Mouse (Mus musculus): ENCODE results near the gene Glrx.
"Not testable (repeated sequence)": the region's sequence is repeated elsewhere in the genome, so short reads cannot be mapped to it uniquely, and the experiment has no call there.

Gene Glrx

DNA sequence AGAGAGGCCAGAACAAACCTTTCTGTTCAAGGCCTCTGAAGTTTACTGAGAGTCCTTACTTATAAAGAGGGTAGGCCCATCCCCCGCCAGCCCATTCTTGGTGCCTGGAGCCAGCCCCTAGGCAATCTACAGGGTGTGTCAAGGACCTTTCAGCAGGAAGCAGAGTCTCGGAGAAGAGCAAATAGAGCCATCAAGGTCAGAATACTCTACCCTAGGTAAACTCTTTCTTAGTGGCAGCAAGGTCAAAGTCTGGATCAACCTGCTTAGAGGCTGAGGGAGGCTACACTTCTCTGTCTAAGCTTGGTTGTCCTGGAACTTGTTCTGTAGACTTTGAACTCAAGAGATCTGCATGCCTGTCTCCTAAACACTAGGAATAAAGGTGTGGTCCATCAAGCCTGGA is 4.2 kb upstream of the Glrx start:
- no peak for DNase-seq (ENCODE audit: low spot score)

DNA sequence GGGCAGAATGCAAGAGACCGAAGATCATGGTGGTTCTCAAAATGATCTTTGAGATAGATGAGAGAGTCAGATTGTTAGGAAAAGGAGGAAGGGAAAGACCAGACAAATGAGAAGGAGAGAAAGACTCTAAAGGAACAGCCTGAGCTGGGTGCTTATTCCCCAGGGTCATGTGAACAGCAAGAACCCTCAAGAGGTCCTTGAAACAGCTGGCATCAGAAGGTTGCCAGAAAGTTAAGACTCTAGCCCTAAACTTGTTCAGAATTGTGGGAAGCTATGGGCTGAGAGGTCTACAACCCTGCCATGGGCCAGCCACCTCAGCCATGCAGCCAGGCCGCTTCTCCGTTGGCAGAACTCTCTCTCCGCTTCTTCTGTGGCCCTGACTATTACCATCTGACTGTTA is 1.2 kb upstream of the Glrx start:
- DNase-seq (ENCODE audit: low spot score), result no peak

DNA sequence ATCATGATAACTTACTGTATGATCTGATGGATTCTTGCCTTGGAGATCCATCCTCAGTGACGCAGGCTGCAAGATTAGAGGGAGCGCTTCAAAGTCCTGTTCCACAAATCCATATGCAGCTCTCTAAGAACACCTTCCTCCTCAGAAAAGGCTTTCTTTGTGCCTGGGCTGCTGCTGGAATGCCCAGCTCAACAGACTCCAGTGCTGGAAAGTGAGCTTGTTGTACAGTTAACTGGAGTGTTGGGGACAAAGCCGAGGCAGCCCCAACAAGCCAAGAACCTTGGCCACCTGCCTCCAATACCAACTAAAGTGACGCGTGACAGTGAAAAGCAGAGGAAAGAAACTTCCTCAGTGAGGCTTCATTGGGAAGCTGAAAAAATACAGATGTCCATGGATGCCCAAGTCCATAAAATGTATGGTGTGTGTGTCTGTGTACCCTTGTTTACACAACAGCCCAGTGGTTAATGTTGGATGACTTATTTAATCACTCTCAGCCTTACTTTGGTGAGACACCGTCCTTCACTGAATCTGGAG is 1.2 kb downstream of the Glrx start:
- no peak for DNase-seq (ENCODE audit: low spot score)

DNA sequence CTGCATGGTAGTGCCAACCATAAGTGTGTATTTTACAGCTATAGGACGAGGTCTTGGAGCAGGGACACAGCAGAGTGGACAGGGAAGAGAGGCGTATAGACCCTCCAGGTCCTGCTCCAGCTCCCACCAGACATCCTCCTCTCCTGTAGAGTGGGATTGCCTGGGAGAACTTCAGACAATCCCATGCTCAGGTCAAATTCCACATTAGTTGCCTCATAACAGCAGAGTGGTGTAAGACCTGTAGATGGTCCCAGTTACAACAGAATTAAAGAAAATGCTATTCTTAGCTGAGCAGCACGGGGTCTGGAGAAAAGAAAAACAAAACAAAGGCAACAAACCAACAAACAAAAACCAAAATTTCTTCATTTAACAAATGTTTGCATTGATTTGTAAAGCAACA is 2.3 kb downstream of the Glrx start:
- DNase-seq (ENCODE audit: low spot score), result no peak

DNA sequence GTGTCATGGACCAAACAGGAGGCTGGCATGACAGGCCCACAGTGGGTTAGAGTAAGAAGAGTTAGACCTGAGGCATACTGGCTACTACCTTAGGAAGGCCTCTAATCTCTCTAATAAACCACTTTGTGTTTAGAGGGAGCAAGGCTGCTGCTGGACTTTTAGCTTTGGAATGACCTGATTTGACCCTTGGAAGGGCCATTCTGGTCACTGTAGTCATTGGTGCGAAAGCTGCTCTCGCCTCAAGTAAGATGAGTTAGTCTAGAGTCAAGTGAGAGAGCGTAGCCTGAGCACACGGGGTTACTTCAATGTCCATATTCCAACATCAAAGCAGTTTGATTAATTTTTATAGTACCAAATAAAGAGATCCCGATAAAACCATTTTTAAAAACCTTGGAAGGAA is 3.7 kb downstream of the Glrx start:
- no peak for DNase-seq (ENCODE audit: low spot score)

DNA sequence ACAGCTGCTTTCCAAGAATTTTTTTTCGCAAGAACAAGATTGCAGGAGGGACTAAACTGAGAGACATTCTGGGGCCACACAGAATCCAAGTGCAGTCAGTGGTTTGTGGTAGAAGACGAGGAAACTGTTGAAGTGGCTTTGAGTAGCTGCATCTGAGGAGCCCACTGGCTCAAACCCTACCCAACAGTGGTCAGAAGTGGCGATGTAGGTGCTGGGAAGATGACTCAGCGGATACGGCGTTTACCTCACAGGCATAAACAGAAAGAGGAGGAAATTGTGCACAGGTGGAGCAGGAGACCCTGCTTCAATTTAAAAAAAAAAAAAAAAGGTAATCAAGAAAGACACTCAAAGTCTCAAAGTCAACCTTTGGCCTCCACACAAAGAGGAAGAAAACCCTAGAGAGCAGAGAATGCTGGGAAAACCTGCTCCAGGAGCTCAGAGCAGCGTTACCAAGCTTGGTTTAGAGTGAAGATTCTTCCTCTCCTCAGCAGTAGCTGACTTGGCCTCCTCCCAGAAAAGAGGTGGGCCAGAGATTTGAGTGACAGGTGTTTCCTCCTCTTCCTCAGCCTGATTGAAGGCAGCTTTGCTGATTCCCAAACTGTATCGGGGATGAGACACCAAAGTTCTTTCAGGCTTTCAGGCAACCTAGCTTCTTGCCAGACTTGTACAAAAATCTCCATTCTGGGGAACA is 4.5 kb downstream of the Glrx start:
- DNase-seq (ENCODE audit: low spot score), result no peak

DNA sequence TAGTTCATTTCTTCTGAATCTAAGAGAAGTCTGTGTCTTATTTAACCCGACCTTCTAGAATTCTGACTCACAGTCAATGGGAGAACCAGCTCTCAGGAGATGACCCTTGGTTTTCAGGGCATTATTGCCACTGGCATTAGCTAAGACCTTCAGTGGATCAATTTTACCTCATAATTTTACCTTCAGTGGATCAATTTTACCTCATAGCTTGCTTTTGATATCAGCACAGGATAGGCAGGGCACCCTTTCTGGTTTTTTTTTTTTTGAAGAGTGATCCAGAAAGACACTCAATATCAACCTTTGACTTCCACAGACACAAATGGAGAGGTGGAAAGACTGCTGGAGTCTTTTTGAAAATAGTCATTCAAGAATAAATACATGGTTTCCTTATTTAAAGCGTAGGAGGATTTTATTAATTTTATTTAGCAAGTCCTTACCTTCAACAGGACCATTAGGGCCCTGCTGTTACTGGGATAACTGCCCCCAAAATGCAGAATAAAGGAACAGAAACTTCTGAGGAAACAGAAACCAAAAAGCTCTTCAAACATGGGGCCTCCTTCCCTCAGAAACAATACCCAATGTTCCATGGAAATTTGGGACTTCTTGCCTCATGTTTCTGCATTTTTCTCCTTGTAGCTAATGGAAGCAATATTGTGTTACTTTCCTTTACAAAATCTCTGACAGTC is 5.3 kb downstream of the Glrx start:
- no peak for DNase-seq (ENCODE audit: low spot score)

DNA sequence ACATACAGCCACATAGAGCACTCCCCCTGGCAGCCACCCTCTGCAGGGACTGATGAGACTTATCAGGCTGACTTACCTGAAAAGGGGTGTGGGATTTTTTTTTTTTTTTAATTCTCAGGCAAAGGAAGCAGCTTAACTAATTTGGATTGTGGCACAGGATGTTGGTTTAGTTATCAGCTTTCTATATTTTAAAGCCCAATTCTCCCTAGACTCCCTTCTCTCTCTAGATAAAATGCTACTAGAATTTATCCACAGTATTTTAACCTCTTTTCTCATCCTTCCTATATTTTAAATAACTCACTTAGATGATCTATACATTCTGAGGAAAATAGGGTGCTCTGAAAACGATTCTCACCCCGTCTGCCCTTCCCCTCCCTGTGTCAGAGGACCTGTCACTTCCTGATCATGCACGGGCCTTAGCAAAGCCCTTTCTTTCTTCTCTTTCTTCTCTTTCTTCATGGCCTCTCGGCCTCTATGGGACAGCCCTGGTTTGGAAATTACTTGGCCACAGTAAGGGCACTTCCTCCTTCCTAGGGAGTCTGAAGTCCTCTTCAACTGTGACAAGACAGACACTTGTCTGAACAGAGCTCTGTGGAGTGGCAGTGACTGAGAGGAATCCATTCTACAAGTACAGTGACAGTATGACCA is 6.0 kb downstream of the Glrx start:
- no peak for DNase-seq (ENCODE audit: low spot score)

DNA sequence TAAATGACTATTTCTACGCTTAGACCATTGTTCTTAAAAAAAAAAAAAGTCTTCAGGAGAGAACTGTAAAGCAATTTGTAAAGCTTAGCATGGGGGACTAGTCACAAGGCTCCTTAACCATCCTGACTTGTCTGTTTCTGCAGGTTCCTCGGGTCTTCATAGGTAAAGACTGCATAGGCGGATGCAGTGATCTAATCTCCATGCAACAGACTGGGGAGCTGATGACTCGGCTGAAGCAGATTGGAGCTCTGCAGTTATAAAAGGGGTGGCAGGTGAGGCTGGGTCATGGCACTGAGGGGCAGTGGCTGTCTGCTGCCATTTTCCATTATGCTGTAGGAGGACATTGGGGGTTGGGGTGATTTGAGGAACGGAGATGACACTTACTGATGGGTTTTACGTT is 7.4 kb downstream of the Glrx start:
- DNase-seq (ENCODE audit: low spot score), result no peak

DNA sequence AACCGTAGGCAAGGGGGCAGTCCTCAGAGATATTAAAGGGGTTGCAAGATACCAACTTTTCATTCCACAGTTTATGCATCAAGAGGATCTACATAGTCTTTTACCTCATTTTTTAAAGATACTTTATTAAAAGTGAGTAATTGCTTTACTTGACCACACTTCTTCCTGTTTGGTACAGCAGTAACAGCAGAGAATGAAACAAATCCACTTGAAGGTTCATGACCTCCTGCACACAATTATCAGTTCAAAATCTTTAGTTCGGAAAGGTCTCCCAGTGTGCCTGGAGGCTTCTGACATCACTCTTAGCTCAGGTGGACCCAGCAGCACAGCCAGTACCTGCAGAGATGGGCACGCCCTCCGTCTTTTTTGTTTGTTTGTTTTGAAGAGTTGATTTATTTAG is 12.4 kb downstream of the Glrx start:
- DNase-seq (ENCODE audit: low spot score), result no peak

DNA sequence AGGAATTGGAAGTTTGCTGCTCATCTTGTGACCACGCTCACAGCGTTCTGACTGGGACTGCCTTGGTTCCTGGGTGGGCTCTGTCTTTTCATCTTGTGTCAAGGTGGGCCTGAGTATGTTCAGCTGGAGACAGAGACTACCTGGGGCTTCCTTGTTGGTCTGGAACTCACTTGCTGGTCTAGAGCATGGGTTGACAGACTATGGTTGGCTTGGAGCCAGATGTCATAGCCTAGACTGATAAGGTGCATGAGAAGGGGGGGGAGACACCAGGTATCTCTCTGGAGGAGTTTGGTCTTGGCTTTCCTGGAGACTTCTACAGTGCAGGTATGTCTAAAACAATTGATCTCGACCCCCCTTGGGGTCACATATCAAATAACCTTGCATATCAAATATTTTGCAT is 13.4 kb downstream of the Glrx start:
- no peak for DNase-seq (ENCODE audit: low spot score)

DNA sequence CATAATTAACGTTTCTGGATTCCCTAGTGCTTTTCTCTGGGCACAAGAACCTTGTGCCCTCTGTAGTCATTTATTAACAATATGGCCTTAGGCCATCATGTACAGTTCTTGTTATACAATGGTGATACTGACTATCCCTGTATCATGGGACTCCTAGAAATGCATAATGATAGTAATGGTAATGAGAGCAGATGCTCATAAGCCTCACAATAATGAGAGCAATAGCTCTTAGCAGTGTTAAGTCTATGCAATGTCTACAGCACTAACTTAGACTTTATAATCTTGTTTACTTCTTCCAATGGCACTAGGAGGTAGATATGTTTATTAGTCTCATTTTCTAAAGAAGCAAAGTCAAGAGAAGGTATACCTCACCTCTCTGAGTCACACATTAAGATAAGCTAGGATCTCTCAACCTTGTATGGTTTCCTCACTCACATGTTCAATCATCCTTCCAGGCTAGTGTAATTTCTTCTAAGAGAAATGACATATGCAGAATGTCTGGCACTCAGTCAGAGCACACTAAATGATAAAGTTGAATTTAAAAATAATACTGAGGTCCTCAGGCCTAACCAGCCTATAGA is 19.7 kb downstream of the Glrx start:
- no peak for DNase-seq (ENCODE audit: low spot score)

DNA sequence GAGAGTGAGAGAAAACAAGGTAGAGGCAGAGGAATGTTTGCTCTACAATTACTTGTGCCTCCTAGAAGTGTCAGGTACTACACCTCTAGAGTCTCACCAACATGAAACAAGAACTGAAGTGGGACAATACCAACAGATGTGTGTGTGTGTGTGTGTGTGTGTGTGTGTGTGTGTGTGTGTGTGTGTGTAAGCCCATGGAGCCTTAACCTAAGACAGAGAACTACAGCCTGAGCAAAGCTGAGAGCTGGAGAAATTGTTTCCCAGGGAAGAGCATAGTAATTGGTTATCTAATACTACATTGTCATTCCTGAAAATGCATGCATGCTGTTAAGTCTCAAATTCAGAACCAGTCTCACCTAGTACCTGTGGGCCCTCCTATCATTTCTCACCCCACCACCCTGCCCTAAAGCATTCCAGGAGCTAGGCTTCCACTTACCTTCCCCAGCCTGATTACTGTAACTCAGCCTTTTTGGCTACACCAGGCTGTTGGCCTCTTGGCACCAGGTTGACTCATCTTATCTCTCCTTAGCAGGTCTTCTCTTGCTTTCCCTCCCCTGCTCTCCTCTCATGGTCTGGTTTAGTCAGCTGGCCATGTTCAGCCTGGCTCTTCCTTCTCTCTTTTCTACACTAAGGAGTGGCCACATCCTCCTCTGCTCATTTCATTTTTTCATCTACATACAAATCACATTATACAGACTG is 26.0 kb downstream of the Glrx start:
- no peak for DNase-seq (ENCODE audit: low spot score)

DNA sequence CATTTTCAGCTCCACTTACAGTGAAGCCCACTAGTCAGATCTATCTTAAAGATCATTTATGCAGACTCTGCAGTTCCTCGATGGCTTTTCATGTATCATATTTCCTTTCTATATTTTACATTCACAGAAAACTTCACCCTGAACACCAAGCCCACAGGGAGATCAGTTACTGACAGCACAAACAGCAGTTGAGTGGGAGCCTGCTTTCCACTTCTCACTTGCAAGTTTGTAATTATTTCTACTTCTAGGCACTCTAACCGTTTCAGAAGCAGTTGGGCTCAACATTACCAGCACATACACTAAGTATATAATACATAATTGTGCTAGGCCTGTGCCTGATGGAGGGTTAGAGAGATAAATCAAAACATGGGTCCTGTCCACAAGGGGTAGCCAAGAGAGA is 28.2 kb downstream of the Glrx start:
- no peak for DNase-seq (ENCODE audit: low spot score)

DNA sequence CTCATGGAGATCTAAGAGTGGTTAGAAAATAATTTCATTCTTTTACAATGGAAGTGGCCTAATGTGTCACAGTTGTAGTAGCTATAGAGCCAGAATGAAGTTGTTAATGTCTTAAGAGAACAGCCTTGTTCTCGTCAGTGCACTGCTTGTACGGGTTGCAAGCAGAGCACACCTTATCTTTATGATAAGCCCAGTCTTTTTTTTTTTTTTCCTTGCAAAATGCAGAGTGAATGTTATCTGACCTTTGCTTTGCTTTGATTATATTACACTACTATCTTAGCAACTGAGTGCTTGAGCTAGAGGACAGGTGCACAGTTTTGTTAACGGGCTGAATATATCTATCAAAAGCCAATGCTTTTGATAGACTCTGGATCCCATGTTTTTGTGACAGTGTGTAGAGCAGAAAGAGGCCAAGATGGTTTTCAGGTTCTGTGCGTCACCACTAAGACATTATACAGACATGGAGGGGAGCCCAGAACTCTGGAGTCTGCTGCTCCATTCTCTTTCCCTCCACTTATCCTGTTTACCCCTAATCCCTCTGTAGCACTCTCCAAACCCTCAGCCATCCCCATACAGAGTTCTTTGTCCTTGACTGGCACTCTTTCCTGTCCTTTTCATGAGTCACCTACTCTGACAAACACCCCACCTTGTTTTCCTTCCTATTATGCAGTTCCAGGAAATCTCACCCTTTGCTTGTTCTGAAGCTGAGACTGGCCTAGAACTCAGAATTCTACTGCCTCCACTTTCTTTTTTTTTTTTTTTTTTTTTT is 35.1 kb downstream of the Glrx start:
- DNase-seq (ENCODE audit: low spot score), result no peak

DNA sequence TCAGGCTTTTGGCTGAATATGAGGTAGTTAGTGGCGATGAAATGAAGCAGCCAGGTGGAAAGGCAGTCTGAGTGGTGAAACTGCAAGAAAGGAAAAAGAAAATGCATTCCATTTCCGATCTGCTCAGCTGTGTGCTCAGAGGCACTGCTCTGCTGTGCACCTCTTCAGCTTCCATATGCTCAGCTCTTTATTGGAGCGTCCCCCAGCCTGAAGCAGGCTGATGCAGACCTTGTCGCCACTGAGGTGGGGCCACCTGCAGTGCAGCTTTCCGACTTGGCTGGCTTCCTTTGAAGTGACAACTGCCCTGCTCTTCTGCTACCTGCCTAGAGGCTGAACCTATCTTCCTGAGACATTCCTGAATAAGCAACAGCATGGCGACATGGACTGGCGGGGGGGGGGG is 36.5 kb downstream of the Glrx start:
- not testable (repeated sequence) for DNase-seq (ENCODE audit: low spot score)

DNA sequence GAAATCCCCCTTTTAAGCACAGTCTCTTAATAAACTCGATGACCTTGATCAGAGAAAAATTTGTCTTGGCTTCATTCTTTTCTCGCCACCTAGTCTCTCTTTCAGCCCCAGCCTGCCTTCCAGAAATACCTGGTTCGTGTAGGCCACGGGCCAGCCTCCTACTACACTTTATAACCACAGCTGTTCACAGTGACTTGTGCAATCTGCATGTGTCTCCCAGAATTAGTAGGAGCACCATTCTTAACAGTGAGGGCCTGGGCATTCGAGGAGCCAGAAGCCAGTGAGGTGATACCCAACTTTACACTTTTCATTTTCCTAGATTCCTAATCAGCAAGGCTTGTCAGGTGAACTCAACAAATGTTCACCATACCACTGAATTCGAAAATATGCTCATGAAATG is 36.9 kb downstream of the Glrx start:
- no peak for DNase-seq (ENCODE audit: low spot score)

DNA sequence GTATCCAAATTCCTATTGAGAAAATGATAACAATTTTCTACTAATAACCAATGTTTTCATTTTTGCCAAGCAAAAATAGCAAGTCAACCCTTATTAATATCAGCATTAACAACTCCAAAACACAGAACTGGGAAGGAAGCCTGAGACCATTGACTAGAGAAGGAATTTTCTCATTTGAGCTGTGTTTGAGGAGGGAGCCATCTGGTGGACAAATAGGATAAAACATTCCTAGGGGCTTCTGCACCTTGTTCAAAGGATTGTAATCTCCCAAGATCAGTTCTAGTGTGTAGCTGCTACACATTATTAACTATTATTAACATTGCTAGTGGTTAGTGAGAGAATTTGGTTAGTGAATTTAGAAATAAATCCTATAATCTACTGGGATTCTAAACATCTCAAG is 38.2 kb downstream of the Glrx start:
- DNase-seq (ENCODE audit: low spot score), result peak; percentile 74

DNA sequence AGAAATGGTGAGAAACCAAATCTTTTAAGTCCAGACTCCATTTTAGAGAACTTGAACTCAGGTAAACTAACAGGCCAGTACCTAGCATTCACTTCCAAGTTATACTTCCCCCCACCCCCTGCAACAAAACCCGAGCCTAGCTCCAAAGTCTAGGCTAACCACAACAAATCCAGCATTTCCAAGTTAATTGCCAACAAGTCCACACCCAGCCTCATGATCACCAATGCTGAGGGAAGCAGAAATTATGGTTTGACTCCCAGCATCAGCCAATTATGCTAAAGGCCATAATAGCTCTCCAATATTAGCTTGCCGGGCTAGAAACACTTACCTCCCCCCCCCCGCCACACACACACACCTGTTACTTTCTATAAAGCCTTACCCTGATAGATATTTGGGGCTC is 40.1 kb downstream of the Glrx start:
- DNase-seq (ENCODE audit: low spot score), result no peak

DNA sequence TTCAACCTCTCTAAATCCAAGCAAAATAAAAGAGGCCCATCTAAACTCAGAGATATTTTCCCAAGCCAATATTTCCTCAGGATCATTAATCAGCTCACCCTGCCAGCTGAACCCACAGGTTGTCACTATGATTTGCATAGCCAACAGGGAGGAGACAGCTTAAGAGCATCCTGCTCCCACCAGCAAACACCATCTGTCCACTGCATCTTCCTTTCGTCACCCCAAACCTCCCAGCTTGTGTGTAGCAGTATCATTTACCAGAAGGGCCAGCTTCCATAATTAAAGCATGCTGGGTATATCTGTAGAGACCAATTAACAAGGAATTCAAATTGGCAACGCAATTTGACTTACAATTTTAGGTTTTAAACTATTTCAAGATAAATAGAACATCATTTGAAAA is 40.8 kb downstream of the Glrx start:
- DNase-seq (ENCODE audit: low spot score), result peak; percentile 56

DNA sequence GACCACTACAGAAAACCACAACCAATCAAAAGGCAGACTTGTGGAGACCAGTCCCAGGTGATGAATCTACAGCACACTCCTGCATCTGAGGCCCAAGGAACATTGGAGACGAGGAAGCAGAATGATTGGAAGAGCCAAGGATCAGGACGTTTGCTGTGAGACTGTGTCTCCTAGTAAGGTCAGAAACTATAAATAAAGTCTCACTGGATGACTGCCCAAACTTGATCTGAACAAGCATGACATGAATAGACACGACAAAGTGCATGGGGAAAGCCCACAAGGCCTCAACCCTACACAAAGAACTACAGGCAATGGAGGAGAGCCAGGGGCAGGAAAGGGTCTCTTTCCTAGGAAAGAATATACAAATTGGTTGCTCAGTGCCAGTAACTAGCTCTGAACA is 44.1 kb downstream of the Glrx start:
- DNase-seq (ENCODE audit: low spot score), result no peak

DNA sequence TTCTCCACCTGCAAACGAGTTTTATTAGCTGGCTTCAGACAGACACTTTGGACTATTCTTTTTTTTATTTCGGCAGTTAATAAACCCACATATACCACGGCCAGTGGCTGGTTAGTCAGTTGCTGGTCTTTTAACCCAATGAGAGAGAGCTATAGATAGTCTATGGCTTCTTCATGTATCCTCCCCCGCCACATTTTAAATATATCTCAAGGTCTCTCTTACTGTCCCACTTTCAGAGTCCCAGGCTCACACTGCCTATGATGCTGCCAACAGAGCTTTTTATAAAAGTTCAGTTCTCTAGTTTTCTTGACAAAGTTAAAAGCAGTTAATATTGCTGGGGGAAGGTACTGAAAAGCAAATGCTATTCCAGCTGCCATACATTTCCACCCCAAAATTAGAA is 52.2 kb downstream of the Glrx start:
- no peak for DNase-seq (ENCODE audit: low spot score)

Data from layer of hippocampus, adult 11-12 months (tissue).